Mouse (Mus musculus): Measurements from ENCODE around the gene BC051142.

Gene BC051142

GRCm38 (mm10) chr17:34507591-34507990 lies 109.0 kb downstream of the BC051142 start:
- DNase-seq (ENCODE audit: low read depth, low spot score), result no peak
